Mouse (Mus musculus) hindbrain, embryonic 16.5 days (tissue): ENCODE data around the gene Cd200r1. TPM values are rescaled to one million over a fixed set of nuclear protein-coding genes. Genes with fewer than 3 reads are reported as not detected.
A peak's percentile ranks its signal among the peaks of the same experiment; 100 is the strongest.

Experiments used
- ATAC-seq: fragments of 200-750 bp; cut with Nextera tagmentation; 2 replicates; pipeline ENCODE4 v1.8.0; 2017; ENCODE audit warnings: moderate TSS enrichment, moderate library complexity
- H3K27ac ChIP-seq: fragments of 300-500 bp; sonication (generic); 2 replicates; pipeline ENCODE4 v1.5.1; 2014; ENCODE audit warnings: low read depth, mild to moderate bottlenecking, control low read depth, low read length, moderate library complexity
- H3K27me3 ChIP-seq: fragments of 300-500 bp; sonication (generic); replicated peaks from 2 replicates; pipeline ENCODE4 v1.6.1; 2014; ENCODE audit warnings: low read length; ENCODE audit not compliant: control insufficient read depth, insufficient read depth
- H3K36me3 ChIP-seq: fragments of 300-500 bp; sonication (generic); 2 replicates; pipeline ENCODE4 v1.6.1; 2014; ENCODE audit warnings: mild to moderate bottlenecking, low read length, moderate library complexity, mixed read lengths; ENCODE audit not compliant: control insufficient read depth, insufficient read depth
- H3K4me1 ChIP-seq: fragments of 300-500 bp; sonication (generic); 2 replicates; pipeline ENCODE4 v1.6.1; 2014; ENCODE audit warnings: low read depth, low read length; ENCODE audit not compliant: control insufficient read depth, insufficient read depth
- H3K4me2 ChIP-seq: fragments of 300-500 bp; sonication (generic); 2 replicates; pipeline ENCODE4 v1.6.1; 2014; ENCODE audit warnings: mild to moderate bottlenecking, low read length, control low read depth, moderate library complexity
- H3K4me3 ChIP-seq: fragments of 300-500 bp; sonication (generic); 2 replicates; pipeline ENCODE4 v1.5.1; 2014; ENCODE audit warnings: mild to moderate bottlenecking, low read length, control low read depth, moderate library complexity
- H3K9ac ChIP-seq: fragments of 300-500 bp; sonication (generic); 2 replicates; pipeline ENCODE4 v1.6.1; 2014; ENCODE audit warnings: low read depth, mild to moderate bottlenecking, control low read depth, low read length, moderate library complexity
- H3K9me3 ChIP-seq: fragments of 300-500 bp; sonication (generic); 2 replicates; pipeline ENCODE4 v1.6.1; 2014; ENCODE audit warnings: mild to moderate bottlenecking, low read length, moderate library complexity; ENCODE audit not compliant: control insufficient read depth
- WGBS: fragments of 180-500 bp; shearing (Covaris S2); extraction: QIAGEN DNeasy Blood & Tissue Kit; methylation state at CpG from one replicate; pipeline ENCODE4 v1.1.7; 2014; 5-methylcytosine and 5-hydroxymethylcytosine counted together
- polyA plus RNA-seq: library from polyadenylated mRNA; unstranded; fragments of >200 nt; fragmentation: Nextera tagmentation; extraction: Ambion mirVana; gene quantifications from 2 replicates; pipeline ENCODE4 v1.2.1, GENCODE M21; 2015

Cd200r1 gene
- polyA plus RNA-seq, 1 experiment from 2014 or later: 0.31 TPM

DNA sequence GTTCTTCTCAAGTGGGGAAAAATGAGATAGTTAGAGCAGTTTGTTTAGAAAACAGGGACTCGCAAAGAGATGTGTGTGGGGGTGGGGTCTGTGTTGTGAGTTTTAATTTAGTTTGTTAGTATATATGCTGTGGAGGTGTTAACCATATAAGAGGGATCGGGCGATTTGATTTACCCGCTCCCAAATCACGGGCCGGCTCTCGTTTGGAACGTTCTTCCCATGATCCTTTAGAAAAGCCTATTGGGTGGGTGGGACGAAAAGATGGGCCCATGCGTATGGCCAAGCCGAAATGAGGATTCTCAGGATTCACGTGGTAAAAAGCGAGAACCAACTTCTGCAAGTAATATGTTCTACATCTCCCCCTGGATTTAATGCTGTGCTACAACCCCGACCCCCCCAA is 40.7 kb upstream of the Cd200r1 start:
- H3K27me3 ChIP-seq: no peaks in the 10 kb centered on the region
- peak overlapping the region; percentile 91 for H3K4me3 ChIP-seq
- 0 out of 2 replicates have a peak, but pooled peaks cover 3% of the 10 kb centered on the region for H3K36me3 ChIP-seq
- H3K27ac ChIP-seq: peak overlapping the region; percentile 96
- H3K4me1 ChIP-seq: peaks cover 13% of the 10 kb centered on the region
- peak overlapping the region; percentile 82 for H3K4me2 ChIP-seq
- WGBS: under 1% methylated on average over 14 of the region's 14 CpGs
- no peaks in the 10 kb centered on the region for H3K9me3 ChIP-seq
- ATAC-seq: peak; percentile 43
- H3K9ac ChIP-seq: peak overlapping the region; percentile 97

DNA sequence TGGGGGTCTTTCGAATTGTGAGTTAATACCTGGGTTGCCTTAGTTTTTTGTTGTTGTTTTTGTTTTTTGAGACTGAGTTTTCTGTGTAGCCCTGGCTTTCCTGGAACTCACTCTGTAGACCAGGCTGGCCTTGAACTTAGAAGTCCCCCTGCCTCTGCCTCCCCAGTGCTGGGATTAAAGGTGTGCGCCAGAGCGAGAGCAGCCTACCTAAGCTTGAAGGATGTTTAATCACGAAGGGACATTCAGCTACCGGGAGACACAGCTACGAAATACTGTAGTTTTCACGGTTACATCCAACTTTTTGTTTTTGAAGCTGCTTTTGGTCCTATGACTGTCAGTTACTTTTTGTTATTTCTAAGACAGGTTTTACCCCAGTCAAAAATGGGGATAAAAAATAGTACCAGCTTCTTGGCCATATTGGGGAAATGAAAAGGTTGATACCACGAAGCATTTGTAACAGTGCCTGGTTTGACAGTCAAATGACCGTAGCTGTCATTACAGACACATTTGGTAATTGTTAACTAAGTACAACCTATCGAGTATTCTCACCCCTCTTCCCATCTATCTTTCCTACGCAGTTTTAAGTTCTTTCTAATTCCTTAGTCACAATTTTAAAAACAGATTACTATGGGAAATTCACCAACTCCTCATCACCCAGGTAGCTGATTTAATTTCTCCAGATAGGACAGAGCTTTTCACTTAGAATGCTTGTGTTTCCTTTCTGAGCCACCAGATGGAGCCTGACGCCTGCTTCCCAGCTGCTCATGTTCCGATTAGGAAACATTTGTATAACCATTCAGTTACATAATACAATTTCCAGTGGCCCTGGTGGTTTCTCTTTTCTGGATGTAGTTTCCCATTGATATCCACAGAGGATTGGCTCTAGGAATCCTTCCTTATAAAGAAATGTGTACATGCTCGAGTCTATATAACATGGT is 40.0 kb upstream of the Cd200r1 start:
- H3K36me3 ChIP-seq: peaks cover 5% of the 10 kb centered on the region; the same call in 1 of the 2 replicates
- peak overlapping the region; percentile 82 for H3K4me2 ChIP-seq
- no peaks in the 10 kb centered on the region for H3K27me3 ChIP-seq
- peak overlapping the region; percentile 91 for H3K4me3 ChIP-seq
- 49% methylated on average over 14 of the region's 14 CpGs for WGBS
- no peak overlapping the region for H3K27ac ChIP-seq
- H3K9ac ChIP-seq: peak overlapping the region; percentile 97
- H3K4me1 ChIP-seq: peaks cover 13% of the 10 kb centered on the region
- no peaks in the 10 kb centered on the region for H3K9me3 ChIP-seq
- ATAC-seq: no peak

DNA sequence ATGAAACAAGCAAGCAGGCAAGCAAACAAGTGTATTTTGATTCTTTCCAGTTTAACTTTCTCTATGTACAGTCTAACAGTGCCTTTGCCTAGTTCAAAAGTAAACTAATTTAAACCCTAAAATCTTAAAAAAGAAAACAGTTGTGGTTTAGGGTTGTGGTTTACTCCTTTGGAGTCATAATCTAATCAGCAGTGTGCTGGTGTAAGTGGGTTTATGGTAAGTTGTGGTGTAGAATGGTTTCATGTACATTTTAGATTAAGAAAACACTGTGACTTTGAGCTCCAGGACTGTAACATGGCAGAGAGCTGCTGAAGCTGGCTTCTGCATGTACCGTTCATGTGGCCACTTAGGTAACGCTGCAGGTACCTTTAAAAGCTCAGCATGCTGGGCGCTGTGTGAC is 38.0 kb upstream of the Cd200r1 start:
- ATAC-seq: no peak
- 96% methylated on average over 3 of the region's 3 CpGs for WGBS
- no peaks in the 10 kb centered on the region for H3K27me3 ChIP-seq
- H3K27ac ChIP-seq: no peak overlapping the region
- peaks cover 12% of the 10 kb centered on the region for H3K36me3 ChIP-seq
- H3K9me3 ChIP-seq: no peaks in the 10 kb centered on the region
- H3K4me1 ChIP-seq: peaks cover 13% of the 10 kb centered on the region
- H3K9ac ChIP-seq: no peak overlapping the region
- no peak overlapping the region for H3K4me3 ChIP-seq
- H3K4me2 ChIP-seq: no peak overlapping the region

DNA sequence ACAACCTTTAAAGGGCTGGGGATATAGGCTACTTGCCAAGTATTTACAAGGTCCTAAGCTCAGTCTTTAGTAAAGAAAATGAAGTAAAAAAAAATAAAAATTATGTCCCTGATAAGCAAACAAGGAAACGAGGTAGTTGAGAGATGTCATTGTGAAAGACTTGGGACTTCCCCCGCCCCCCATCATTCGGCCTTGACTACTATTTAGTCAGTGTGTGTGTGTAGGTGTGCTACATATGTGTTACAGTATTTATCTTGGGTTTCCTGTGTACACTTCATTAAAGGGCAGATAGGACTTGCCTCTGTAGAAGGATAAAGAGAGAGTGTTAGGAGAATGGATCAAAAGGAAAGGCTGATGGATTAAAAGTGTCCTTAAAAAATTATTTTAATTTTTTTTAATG is 31.5 kb upstream of the Cd200r1 start:
- H3K27me3 ChIP-seq: no peaks in the 10 kb centered on the region
- no peak overlapping the region for H3K27ac ChIP-seq
- no peak for ATAC-seq
- H3K9ac ChIP-seq: no peak overlapping the region
- no peaks in the 10 kb centered on the region for H3K4me1 ChIP-seq
- no peak overlapping the region for H3K4me3 ChIP-seq
- H3K36me3 ChIP-seq: peaks cover 45% of the 10 kb centered on the region
- no peak overlapping the region for H3K4me2 ChIP-seq
- WGBS: 86% methylated on average over 3 of the region's 3 CpGs
- H3K9me3 ChIP-seq: no peaks in the 10 kb centered on the region

DNA sequence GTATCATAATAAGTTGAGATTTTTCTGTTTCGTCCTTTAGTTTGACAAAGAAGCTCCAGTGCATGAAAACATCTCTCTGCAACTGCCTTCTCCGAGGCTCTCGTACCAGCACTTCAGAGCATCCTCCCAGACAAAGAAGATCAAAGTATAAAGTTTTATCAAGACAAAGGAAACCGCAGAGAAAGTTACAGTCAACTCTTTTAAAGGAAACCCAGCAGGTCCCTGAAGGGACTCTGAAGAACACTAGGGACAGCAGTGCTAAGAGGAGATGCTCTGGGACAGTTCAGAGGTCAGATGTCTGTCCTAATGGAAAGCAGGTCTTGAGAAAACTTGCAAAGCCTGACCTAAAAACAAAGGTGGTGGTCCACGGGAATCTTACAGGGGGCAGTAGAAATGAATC is 29.9 kb upstream of the Cd200r1 start:
- Histone ChIP-seq H3K27me3 (no peaks in the 10 kb centered on the region), H3K4me3 (no peak overlapping the region), H3K36me3 (peaks cover 42% of the 10 kb centered on the region), H3K4me2 (no peak overlapping the region), H3K27ac (no peak overlapping the region), H3K4me1 (no peaks in the 10 kb centered on the region), H3K9me3 (no peaks in the 10 kb centered on the region), H3K9ac (no peak overlapping the region)
- ATAC-seq: no peak
- 89% methylated on average over 5 of the region's 5 CpGs for WGBS

DNA sequence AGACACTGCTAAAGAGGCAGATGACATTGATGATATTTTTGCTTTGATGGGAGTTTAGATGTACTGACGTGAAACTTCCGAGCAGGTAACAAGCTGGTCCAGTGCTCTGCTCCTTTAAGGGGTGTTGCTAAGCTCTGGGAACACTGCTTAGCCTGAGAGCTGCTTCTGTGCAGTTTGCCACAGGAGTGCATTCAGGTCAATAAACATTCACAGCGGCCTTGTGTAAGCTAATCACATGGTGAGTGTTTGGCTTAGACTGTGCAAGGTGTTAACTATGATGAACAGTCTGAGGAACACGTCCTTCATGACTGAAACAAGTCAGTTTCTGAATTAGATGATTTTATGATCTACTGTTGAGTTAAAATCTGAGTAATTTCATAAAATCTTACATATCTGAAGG is 29.4 kb upstream of the Cd200r1 start:
- Histone ChIP-seq H3K27me3 (no peaks in the 10 kb centered on the region), H3K4me3 (no peak overlapping the region), H3K9ac (no peak overlapping the region), H3K4me2 (no peak overlapping the region), H3K9me3 (no peaks in the 10 kb centered on the region), H3K4me1 (no peaks in the 10 kb centered on the region), H3K36me3 (peaks cover 42% of the 10 kb centered on the region), H3K27ac (no peak overlapping the region)
- 88% methylated on average over 4 of the region's 4 CpGs for WGBS
- ATAC-seq: no peak

DNA sequence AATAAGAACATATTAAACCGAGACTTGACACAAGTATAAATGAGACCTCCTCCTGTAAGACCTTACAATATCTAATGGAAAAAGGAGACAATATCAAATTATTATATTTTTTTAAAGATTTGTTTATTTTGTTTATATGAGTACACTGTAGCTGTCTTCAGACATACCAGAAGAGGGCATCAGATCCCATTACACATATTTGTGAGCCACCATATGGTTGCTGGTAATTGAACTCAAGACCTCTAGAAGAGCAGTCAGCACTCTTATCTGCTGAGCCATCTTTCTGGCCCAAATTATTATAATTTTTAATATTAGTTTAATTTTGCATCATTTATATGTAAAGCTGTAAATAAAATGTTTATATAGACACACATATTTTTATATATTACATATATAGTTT is 22.8 kb upstream of the Cd200r1 start:
- Histone ChIP-seq H3K4me2 (no peak overlapping the region), H3K9ac (no peak overlapping the region), H3K4me1 (peaks cover 13% of the 10 kb centered on the region), H3K27ac (no peak overlapping the region), H3K36me3 (peaks cover 21% of the 10 kb centered on the region), H3K27me3 (no peaks in the 10 kb centered on the region), H3K4me3 (no peak overlapping the region), H3K9me3 (no peaks in the 10 kb centered on the region)
- 98% methylated on average over 1 of the region's 1 CpGs for WGBS
- ATAC-seq: no peak

DNA sequence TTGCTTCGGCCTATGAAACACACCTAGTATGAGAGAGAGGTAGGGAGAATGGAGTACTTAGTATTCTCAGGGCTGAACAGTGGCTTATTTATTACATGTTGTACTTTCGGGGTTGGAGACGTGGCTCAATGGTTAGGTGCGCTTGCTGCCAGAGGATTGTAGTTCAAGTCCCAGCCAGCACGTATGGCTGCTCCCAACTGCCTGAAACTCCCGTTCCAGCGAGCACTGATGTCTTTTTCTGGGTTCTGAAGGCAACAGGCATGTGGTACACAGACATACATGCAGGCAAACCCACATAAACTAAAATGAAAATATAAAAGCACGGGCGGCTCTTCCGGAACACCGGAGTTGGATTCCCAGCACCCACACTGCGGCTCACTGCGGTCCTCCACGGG is 20.1 kb upstream of the Cd200r1 start:
- peak; percentile 21 for ATAC-seq
- Histone ChIP-seq H3K27ac (peak overlapping the region; percentile 98), H3K9ac (peak overlapping the region; percentile 94), H3K27me3 (no peaks in the 10 kb centered on the region), H3K36me3 (peaks cover 9% of the 10 kb centered on the region), H3K4me3 (peak overlapping the region; percentile 88), H3K4me2 (peak overlapping the region; percentile 72), H3K4me1 (peaks cover 13% of the 10 kb centered on the region), H3K9me3 (no peaks in the 10 kb centered on the region)
- 7% methylated on average over 14 of the region's 14 CpGs for WGBS

DNA sequence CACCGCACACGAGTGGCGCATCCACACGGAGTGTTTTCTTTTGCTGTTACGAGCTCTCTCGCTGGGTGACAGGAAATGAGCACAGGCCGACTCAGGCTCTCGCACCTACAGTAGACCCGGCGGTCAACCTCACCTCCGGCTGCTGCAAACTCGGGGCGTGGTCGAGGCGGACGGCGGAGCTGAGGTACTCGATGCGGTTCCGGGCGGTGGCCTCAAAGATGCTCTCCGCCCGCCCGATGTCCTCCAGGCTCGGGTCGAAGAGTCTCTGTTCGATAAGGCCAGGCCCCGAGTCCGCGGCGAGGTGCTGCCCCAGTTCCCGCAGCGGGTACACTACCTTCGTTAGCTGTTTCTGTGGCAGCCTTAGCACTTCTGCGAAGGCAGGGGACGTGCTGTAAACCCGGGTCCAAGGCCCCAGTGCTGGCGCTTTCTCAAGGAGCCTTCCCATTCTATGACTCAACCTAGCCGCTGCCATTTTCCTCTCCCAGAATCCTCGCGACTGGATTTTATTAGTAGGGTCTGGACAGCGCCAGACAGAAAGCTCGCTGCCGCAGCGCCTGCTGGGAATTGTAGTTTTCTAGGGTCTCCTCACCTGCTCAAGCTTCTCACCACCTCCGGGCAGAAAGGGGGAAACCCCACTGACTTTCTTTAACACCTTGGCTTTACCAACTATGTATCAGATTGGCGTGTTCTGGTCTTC is 19.5 kb upstream of the Cd200r1 start, which contains the start of gene Gtpbp8:
Gtpbp8 (minus strand) TSS at position 498 of the 697 bp plus-strand sequence.
- peak within 1 kb of the TSS; percentile 80 for H3K4me2 ChIP-seq
- ATAC-seq: peak; percentile 97
- H3K9me3 ChIP-seq: no peaks in the 10 kb centered on the region
- peaks cover 13% of the 10 kb centered on the region for H3K4me1 ChIP-seq
- H3K27ac ChIP-seq: peak within 1 kb of the TSS; percentile 98
- under 1% methylated on average over 45 of the region's 47 CpGs for WGBS
- no peaks in the 10 kb centered on the region for H3K27me3 ChIP-seq
- H3K36me3 ChIP-seq: peaks cover 9% of the 10 kb centered on the region
- peak within 1 kb of the TSS; percentile 94 for H3K9ac ChIP-seq
- peak within 1 kb of the TSS; percentile 88 for H3K4me3 ChIP-seq
